Mouse (Mus musculus) midbrain, embryonic 10.5 days (tissue): ENCODE measurements at regions not wholly inside any gene's neighbourhood (a gene's known extent, or its start where the extent isn't known, plus 50 kb on each side); places are given as distances from the start of the nearest gene placed in this dataset.

ENCODE experiments used
- DNase-seq: peaks from one replicate; pipeline ENCODE4 v3.0.0-alpha.2; 2017; ENCODE audit warnings: low spot score
- H3K27ac ChIP-seq: fragments of 300-500 bp; sonication (generic); replicated peaks from 2 replicates; pipeline ENCODE4 v1.5.1; 2016; ENCODE audit warnings: mild to moderate bottlenecking
- H3K27me3 ChIP-seq: fragments of 300-500 bp; sonication (generic); 2 replicates; pipeline ENCODE4 v1.6.1; 2016; ENCODE audit warnings: low read depth, mild to moderate bottlenecking; ENCODE audit not compliant: poor library complexity, severe bottlenecking
- H3K36me3 ChIP-seq: fragments of 300-500 bp; sonication (generic); 2 replicates; pipeline ENCODE4 v1.6.1; 2016; ENCODE audit warnings: mild to moderate bottlenecking, moderate library complexity
- H3K4me1 ChIP-seq: fragments of 300-500 bp; sonication (generic); 2 replicates; pipeline ENCODE4 v1.6.1; 2016
- H3K4me3 ChIP-seq: fragments of 300-500 bp; sonication (generic); 2 replicates; pipeline ENCODE4 v1.5.1; 2016; ENCODE audit warnings: mild to moderate bottlenecking, moderate library complexity
- H3K9me3 ChIP-seq: fragments of 300-500 bp; sonication (generic); replicated peaks from 2 replicates; pipeline ENCODE4 v1.6.1; 2016; ENCODE audit warnings: mild to moderate bottlenecking
- WGBS: fragments of 180-500 bp; shearing (Covaris S2); methylation state at CpG from one replicate; pipeline ENCODE4 v1.1.7; 2016; 5-methylcytosine and 5-hydroxymethylcytosine counted together

DNA sequence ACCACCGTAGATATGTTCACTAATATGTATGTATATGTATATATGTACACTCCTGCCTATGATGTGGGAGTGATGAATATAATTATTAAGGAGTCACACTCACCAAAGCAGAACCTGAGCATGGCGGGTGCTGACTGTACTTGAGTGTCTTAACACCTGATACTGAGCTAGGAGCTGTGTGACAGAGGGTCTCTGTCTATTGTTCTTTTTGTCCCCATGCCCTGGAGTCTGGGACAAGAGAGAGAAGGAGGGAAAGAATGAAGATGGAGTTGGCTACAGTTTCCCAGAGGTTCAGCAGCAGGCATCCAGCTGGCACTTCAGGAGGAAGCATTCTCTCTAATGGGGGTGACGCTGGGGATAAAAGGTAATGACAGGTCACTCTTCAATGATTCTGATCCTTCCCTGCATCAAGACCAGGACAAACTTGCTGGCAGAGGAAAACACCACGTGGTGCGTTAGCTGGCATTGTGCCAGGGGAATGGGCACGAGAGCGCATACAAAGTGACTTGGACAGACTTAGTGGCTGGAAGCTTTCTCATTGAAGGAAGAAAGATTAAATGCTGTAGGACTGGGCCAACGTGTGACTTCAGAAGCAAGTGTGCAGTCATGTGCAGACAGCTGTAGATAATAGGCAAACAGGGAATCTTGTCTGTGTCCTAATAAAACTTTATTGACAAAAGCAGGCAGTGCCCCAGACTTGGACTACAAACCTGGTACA is 141.8 kb upstream of the Mycn start:
- no peak overlapping the region for H3K27ac ChIP-seq
- no peaks in the 10 kb centered on the region for H3K27me3 ChIP-seq
- no peaks in the 10 kb centered on the region for H3K9me3 ChIP-seq
- 84% methylated on average over 8 of the region's 8 CpGs for WGBS
- H3K4me1 ChIP-seq: no peaks in the 10 kb centered on the region
- DNase-seq: no peak
- no peak overlapping the region for H3K4me3 ChIP-seq
- H3K36me3 ChIP-seq: no peaks in the 10 kb centered on the region

DNA sequence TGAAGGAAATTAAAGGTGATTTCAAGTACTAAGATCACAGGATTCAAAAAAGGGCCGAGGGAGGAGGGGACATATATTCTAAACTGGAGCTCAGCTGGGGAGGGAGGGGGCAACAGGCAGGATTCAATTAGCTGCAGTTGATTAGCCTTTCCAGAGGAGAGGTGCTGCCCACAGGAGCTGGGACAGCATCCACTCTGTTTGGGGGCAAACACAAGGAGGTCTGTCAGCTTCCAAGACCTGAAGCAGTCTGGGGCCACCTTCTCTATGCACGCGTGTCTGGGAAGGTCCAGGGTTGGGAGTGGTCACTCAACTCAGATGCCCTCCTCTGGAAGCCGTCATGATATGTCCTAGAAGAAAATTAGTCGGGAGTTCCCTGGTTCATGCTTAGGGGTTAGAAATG is 139.1 kb upstream of the Mycn start:
- no peak overlapping the region for H3K4me3 ChIP-seq
- WGBS: 72% methylated on average over 5 of the region's 5 CpGs
- H3K4me1 ChIP-seq: no peaks in the 10 kb centered on the region; the same call in 1 of the 2 replicates
- H3K9me3 ChIP-seq: no peaks in the 10 kb centered on the region
- H3K36me3 ChIP-seq: no peaks in the 10 kb centered on the region
- H3K27me3 ChIP-seq: no peaks in the 10 kb centered on the region
- H3K27ac ChIP-seq: no peak overlapping the region
- DNase-seq: no peak

DNA sequence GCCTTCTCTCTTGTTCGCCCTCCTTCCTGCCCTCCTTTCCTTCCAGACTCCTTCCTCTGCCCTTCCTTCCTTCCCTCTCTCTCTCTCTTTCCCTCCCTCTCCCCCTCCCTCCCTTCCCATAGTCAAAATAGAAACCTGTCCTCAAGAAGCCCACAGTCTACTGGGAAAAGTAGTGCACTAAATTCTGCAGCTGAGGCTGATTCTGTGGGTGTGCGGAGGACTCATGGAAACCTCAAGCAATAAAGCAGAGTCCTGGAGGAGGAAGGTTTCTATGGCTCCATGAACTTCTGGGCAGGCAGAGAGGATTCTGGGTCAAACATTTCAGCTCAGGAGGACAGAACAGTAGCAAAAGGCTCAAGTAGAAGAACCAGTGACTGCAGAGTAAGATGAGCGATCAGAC is 138.1 kb upstream of the Mycn start:
- Histone ChIP-seq H3K27ac (no peak overlapping the region), H3K36me3 (no peaks in the 10 kb centered on the region), H3K27me3 (no peaks in the 10 kb centered on the region), H3K9me3 (no peaks in the 10 kb centered on the region), H3K4me1 (no peaks in the 10 kb centered on the region; the same call in 1 of the 2 replicates), H3K4me3 (no peak overlapping the region)
- DNase-seq: no peak
- WGBS: 97% methylated on average over 3 of the region's 3 CpGs

DNA sequence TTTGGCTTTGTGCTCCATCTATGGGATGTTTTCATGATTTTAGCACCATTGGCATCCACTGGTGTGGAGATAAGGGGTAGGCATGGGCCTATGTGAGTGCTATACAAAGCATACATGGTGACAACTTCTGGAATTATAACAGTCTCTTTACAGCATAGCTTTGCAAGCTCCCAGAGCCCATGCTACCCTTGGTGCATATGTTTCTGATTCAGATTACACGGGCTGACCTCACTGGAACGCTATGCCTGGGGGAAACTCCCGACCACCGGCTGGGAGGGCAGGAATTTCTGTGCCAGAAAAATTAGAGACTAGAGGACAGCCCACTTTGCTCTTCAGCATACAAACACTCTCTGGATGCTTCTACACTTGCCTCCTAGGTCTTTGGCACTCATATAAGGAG is 136.0 kb upstream of the Mycn start:
- DNase-seq: no peak
- H3K27ac ChIP-seq: no peak overlapping the region

DNA sequence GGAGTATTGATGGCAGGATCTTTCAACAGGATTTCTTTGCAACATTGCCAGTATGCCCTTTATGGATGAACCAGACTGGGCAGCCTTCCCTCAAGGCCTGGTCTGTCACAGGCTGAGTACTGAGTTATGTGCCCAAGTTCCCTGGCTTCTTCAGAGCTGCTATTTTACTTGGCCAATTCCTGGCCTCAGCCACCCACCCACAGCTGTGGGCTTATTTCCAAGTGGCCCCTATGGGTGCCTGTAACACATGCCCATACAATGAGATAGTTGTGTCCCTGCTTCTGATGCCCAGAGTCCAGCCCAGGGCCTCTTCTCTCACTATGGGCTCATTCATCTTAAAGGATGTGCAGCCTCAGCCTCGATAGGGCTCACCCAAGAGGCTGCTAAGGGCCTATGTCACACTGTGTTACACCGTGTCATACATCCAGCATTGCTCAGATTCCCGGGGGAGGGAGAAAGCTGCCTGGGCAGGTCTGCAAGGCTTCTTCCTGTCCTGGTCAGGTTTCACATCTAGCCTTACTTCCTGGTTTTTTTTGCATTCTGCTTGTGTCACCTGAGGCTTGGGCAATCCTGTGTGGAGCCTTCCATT is 135.1 kb upstream of the Mycn start:
- Histone ChIP-seq H3K4me1 (no peaks in the 10 kb centered on the region; the same call in 1 of the 2 replicates), H3K36me3 (no peaks in the 10 kb centered on the region), H3K4me3 (no peak overlapping the region), H3K27me3 (no peaks in the 10 kb centered on the region), H3K27ac (no peak overlapping the region; the same call in 1 of the 2 replicates), H3K9me3 (no peaks in the 10 kb centered on the region)
- WGBS: 63% methylated on average over 3 of the region's 3 CpGs
- DNase-seq: no peak

More for the DNA sequence above, 136.0 kb upstream of the Mycn start:
- H3K27me3 ChIP-seq: no peaks in the 10 kb centered on the region
- WGBS: 67% methylated on average over 4 of the region's 4 CpGs
- H3K36me3 ChIP-seq: no peaks in the 10 kb centered on the region
- no peaks in the 10 kb centered on the region; the same call in 1 of the 2 replicates for H3K4me1 ChIP-seq
- H3K9me3 ChIP-seq: no peaks in the 10 kb centered on the region
- H3K4me3 ChIP-seq: no peak overlapping the region

DNA sequence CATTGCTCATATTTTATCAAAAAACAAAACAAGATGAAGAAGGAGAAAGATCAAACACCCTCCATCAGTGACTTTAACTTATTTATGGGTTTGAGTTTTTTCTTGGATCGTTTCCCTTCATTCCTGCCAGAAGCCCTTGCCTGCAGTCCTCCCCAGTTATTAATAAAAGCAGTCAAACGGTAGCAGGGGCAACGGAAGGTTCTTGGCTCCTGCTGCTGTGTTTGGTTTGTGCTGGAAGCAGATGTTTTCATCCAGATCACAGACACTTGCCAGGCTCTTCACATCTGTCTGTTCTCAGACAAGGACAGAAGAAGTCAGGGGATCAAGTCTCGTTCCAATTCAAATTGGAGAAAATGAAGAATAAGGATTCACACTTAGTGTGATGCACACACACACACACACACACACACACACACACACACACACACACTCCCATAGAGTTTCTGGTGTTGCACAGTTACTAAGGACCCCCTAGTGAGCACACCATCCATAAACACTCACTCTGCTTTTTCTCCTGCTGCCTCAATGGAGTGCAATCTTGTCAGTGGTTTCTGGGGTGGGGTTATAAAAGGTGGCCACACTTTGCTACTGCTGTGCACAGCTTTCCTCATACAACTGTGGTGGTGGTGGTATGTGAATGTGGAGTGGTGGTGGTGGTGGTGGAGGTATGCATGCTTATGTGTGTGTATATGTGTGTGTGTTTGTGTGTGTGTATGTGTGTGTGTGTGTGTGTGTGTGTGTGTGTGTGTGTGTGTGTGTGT is 131.6 kb upstream of the Mycn start:
- H3K36me3 ChIP-seq: no peaks in the 10 kb centered on the region
- H3K4me3 ChIP-seq: no peak overlapping the region
- H3K9me3 ChIP-seq: 0 out of 2 replicates have a peak, but pooled peaks cover 4% of the 10 kb centered on the region
- 79% methylated on average over 4 of the region's 4 CpGs for WGBS
- H3K4me1 ChIP-seq: no peaks in the 10 kb centered on the region; the same call in 1 of the 2 replicates
- no peak for DNase-seq
- no peak overlapping the region for H3K27ac ChIP-seq
- H3K27me3 ChIP-seq: no peaks in the 10 kb centered on the region

DNA sequence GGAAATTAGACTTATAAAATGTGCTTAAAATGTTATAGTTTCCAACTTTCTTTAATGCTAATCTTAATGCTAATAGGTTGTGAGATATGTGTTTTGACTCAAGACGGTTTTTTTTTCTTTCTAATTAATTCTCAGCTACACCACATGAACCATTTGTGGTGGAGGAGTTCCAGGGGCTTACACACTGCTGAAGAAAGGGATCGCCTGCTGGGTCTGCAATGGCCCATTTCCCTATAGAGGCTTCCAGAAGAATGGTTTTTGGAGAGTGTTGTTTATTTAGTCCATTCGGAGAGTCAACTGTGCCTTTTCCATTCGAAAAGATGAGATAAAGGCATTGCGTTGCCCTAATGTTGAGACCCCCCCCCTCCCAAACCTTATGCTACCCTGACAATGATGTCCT is 125.6 kb upstream of the Mycn start:
- 67% methylated on average over 5 of the region's 5 CpGs for WGBS
- Histone ChIP-seq H3K9me3 (0 out of 2 replicates have a peak, but pooled peaks cover 4% of the 10 kb centered on the region), H3K4me1 (0 out of 2 replicates have a peak, but pooled peaks cover 5% of the 10 kb centered on the region), H3K36me3 (no peaks in the 10 kb centered on the region), H3K27me3 (no peaks in the 10 kb centered on the region), H3K27ac (no peak overlapping the region), H3K4me3 (no peak overlapping the region)
- no peak for DNase-seq

DNA sequence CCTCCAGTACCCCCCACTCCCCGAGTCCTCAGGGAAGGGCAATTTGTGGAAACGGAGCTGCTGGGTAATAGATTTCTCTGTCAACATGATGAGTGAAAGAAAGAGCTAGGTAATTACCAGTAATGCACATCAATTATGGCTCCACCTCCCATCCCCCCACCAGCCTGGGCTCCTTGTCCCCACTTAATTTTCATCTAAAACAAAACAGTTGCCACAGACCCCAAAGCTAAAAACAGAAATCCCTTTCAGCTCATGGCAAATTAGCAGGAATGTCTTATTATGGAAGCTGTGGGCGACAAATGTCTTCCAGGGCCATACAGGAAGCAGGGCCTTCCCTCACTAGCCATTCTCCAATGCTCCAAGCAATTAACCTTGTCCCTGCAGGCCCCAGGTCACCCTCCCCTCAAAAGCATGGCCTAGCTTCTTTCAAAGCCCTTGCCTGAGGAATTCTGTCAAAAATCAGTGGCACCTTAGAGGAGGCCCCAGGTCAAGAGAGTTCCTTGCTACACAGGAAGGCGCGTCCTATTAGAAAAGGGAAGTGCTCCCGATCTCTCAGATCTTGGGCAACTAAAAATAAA is 125.0 kb upstream of the Mycn start:
- H3K27ac ChIP-seq: no peak overlapping the region
- DNase-seq: no peak
- WGBS: 76% methylated on average over 6 of the region's 6 CpGs

DNA sequence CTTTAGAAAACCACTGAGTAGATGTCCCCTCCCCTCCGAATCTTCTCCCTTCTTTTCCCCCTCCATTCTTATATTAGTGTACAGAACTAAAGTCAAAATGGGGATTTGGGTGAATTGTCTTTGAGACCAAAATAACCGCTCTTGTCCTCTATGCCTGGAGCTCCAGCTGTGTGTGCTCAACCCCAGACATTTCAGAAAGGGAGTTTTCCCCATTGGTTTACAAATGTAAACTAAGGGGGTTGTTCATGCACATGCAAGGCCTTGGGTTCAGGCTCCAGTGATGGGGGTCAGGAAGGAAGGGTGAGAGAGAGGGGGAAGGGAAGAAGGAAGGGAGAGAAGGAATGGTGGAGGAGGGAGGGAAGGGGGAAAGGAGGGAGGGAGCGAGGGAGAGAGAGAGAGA is 117.8 kb upstream of the Mycn start:
- H3K9me3 ChIP-seq: 0 out of 2 replicates have a peak, but pooled peaks cover 4% of the 10 kb centered on the region
- H3K36me3 ChIP-seq: no peaks in the 10 kb centered on the region
- peaks cover 7% of the 10 kb centered on the region for H3K4me1 ChIP-seq
- H3K27me3 ChIP-seq: no peaks in the 10 kb centered on the region; the same call in 1 of the 2 replicates
- 80% methylated on average over 2 of the region's 3 CpGs for WGBS
- H3K4me3 ChIP-seq: no peak overlapping the region
- H3K27ac ChIP-seq: no peak overlapping the region
- no peak for DNase-seq

More for the DNA sequence above, 125.0 kb upstream of the Mycn start:
- no peaks in the 10 kb centered on the region for H3K36me3 ChIP-seq
- 0 out of 2 replicates have a peak, but pooled peaks cover 4% of the 10 kb centered on the region for H3K9me3 ChIP-seq
- H3K4me3 ChIP-seq: no peak overlapping the region
- H3K4me1 ChIP-seq: 0 out of 2 replicates have a peak, but pooled peaks cover 5% of the 10 kb centered on the region
- H3K27me3 ChIP-seq: no peaks in the 10 kb centered on the region

DNA sequence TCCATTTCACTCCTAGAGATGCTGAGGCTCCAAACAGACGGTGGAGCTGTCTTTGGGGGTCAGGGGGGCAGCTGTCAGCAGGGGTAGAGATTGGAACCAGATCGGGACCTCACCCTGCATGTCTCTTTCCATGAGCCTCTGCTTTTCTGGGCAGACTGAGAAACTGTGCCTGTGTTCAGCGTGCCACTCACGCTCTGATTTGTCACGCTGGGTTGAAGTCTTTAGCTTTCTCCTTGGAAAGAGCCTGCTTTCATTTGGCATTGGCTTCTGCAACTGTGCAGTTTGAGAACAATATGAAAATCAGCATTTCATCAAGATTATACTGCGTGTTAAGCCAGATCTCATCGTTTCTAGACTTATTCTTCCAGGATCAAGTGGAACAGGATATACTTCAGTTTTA is 114.5 kb upstream of the Mycn start:
- DNase-seq: no peak
- Histone ChIP-seq H3K9me3 (0 out of 2 replicates have a peak, but pooled peaks cover 4% of the 10 kb centered on the region), H3K4me3 (no peak overlapping the region), H3K4me1 (peaks cover 7% of the 10 kb centered on the region), H3K36me3 (no peaks in the 10 kb centered on the region), H3K27me3 (no peaks in the 10 kb centered on the region; the same call in 1 of the 2 replicates), H3K27ac (no peak overlapping the region)
- WGBS: 65% methylated on average over 7 of the region's 7 CpGs

DNA sequence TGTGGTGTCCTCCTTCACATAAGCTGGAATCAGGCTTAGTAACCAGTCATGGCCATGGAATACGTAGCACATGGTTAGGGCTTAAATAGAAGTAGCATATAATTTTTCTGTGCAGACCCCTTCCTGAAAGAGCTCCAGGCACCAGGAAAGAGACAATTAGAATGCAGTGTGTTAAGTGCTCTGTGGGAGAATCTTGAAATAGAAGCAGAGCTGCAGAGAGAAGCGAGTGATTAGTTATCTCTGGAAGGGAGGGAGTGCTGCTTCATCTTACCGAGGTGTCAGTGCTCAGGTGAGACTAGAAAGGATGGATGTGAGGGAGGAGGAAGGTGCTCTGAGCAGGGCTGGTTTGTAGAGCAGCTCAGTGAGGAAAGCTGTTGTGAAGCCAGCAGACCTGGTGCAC is 112.9 kb upstream of the Mycn start:
- no peaks in the 10 kb centered on the region for H3K9me3 ChIP-seq
- no peak overlapping the region for H3K4me3 ChIP-seq
- no peaks in the 10 kb centered on the region; the same call in 1 of the 2 replicates for H3K27me3 ChIP-seq
- peaks cover 7% of the 10 kb centered on the region for H3K4me1 ChIP-seq
- WGBS: 79% methylated on average over 3 of the region's 3 CpGs
- no peak for DNase-seq
- no peaks in the 10 kb centered on the region for H3K36me3 ChIP-seq
- H3K27ac ChIP-seq: no peak overlapping the region

DNA sequence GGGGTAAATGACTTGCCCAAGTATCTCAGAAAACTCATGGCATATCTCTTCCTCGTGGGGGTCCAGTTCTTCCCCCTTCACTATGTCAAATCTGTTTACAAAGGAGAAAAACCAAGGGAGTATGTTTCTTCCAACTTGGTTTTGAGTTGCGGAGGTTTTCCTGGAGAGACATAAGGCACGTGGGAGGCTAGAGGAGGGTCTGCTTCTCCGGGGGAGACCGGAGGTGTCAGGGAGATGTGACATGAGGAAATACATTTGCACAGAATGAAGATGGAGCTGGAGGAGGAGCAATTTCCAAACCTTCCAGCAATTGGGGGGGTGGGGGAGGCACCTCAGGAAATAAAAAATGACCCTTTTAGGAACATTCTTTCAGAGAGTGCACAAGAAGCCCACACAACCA is 112.0 kb upstream of the Mycn start:
- H3K27me3 ChIP-seq: peaks cover 4% of the 10 kb centered on the region
- 83% methylated on average over 5 of the region's 5 CpGs for WGBS
- H3K36me3 ChIP-seq: no peaks in the 10 kb centered on the region
- no peak overlapping the region for H3K27ac ChIP-seq
- no peak overlapping the region for H3K4me3 ChIP-seq
- no peak for DNase-seq
- no peaks in the 10 kb centered on the region for H3K9me3 ChIP-seq
- peaks cover 16% of the 10 kb centered on the region for H3K4me1 ChIP-seq
